Mouse (Mus musculus) embryonic facial prominence, embryonic 15.5 days (tissue): Measurements from ENCODE around the gene Atp6v1e1. TPM values are rescaled to one million over a fixed set of nuclear protein-coding genes. Genes with fewer than 3 reads are reported as not detected.

Experiments used
- ATAC-seq: fragments of 200-750 bp; cut with Nextera tagmentation; 2 replicates; pipeline ENCODE4 v1.8.0; 2017; ENCODE audit warnings: low read depth, moderate TSS enrichment; ENCODE audit not compliant: insufficient number of reproducible peaks, low FRiP score, low TSS enrichment
- H3K27ac ChIP-seq: fragments of 300-500 bp; sonication (generic); replicated peaks from 2 replicates; pipeline ENCODE4 v1.5.1; 2015; ENCODE audit warnings: mild to moderate bottlenecking, inconsistent platforms
- H3K27me3 ChIP-seq: fragments of 300-500 bp; sonication (generic); 2 replicates; pipeline ENCODE4 v1.6.1; 2015; ENCODE audit warnings: inconsistent platforms
- H3K36me3 ChIP-seq: fragments of 300-500 bp; sonication (generic); 2 replicates; pipeline ENCODE4 v1.6.1; 2015; ENCODE audit warnings: mild to moderate bottlenecking, inconsistent platforms
- H3K4me1 ChIP-seq: fragments of 300-500 bp; sonication (generic); 2 replicates; pipeline ENCODE4 v1.6.1; 2015; ENCODE audit warnings: inconsistent platforms
- H3K4me2 ChIP-seq: fragments of 300-500 bp; sonication (generic); replicated peaks from 2 replicates; pipeline ENCODE4 v1.6.1; 2015; ENCODE audit warnings: mild to moderate bottlenecking, inconsistent platforms
- H3K4me3 ChIP-seq: fragments of 300-500 bp; sonication (generic); replicated peaks from 2 replicates; pipeline ENCODE4 v1.5.1; 2015; ENCODE audit warnings: mild to moderate bottlenecking, inconsistent platforms
- H3K9ac ChIP-seq: fragments of 300-500 bp; sonication (generic); 2 replicates; pipeline ENCODE4 v1.6.1; 2015; ENCODE audit warnings: inconsistent platforms
- H3K9me3 ChIP-seq: fragments of 300-500 bp; sonication (generic); replicated peaks from 2 replicates; pipeline ENCODE4 v1.6.1; 2016; ENCODE audit warnings: inconsistent platforms
- WGBS: fragments of 180-500 bp; shearing (Covaris S2); methylation state at CpG from one replicate; pipeline ENCODE4 v1.1.7; 2015; 5-methylcytosine and 5-hydroxymethylcytosine counted together
- microRNA-seq: library from miRNA; unstranded; fragments of <30 nt; microRNA quantifications from one replicate; pipeline ENCODE4, GENCODE M21; 2016; ENCODE audit warnings: borderline number of aligned reads
- polyA plus RNA-seq: library from polyadenylated mRNA; unstranded; fragments of >200 nt; fragmentation: Nextera tagmentation; extraction: Ambion mirVana; gene quantifications from 2 replicates; pipeline ENCODE4 v1.2.1, GENCODE M21; 2015

Gene Atp6v1e1
- polyA plus RNA-seq, 1 experiment from 2014 or later: 143 TPM

DNA sequence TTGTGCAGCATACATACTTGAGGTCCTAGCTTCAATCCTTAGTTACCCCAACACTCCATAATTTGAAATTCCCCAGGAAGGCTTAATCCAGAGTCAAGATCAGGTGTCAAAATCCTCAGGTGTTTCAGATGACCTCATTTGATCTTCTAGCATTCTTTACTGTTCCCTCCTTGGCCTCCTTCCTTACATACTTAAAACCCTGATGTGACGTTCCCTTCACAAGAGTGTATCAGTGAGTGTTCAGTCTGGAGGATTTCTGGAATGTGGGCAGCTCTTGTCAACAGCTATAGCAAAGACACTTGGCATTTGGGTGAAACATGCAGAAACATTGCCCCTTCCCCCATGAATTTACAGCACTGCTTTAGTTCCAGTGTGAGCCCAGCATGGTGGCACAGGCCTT is 52.6 kb downstream of the Atp6v1e1 start:
- no peak for ATAC-seq
- no peaks in the 10 kb centered on the region for H3K9me3 ChIP-seq
- 0 out of 2 replicates have a peak, but pooled peaks cover 3% of the 10 kb centered on the region for H3K4me1 ChIP-seq
- H3K27ac ChIP-seq: no peak overlapping the region
- H3K4me2 ChIP-seq: no peak overlapping the region
- 75% methylated on average over 1 of the region's 1 CpGs for WGBS
- no peaks in the 10 kb centered on the region for H3K27me3 ChIP-seq
- peaks cover 3% of the 10 kb centered on the region; the same call in 1 of the 2 replicates for H3K36me3 ChIP-seq
- no peak overlapping the region for H3K4me3 ChIP-seq
- H3K9ac ChIP-seq: no peak overlapping the region

DNA sequence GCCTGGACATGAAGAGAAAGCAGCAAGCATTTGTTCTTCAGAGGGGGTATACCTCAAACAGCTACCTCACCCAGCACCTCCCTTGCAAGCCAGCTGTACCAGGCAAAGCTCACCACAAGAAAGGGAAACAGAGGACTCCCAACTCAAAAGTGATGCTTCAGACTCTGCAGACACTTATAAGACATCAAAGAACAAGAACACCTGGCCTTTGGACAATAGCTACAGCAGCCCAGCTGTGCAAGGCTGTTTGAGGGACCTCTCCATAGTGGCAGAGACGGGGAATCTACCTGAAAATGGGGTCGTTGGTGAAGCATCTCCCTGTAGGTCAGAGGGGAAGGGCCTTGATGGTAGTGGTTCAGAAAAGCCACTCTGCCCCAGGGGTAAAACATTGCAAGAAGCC is 61.4 kb downstream of the Atp6v1e1 start:
- 91% methylated on average over 2 of the region's 2 CpGs for WGBS
- H3K4me1 ChIP-seq: no peaks in the 10 kb centered on the region

DNA sequence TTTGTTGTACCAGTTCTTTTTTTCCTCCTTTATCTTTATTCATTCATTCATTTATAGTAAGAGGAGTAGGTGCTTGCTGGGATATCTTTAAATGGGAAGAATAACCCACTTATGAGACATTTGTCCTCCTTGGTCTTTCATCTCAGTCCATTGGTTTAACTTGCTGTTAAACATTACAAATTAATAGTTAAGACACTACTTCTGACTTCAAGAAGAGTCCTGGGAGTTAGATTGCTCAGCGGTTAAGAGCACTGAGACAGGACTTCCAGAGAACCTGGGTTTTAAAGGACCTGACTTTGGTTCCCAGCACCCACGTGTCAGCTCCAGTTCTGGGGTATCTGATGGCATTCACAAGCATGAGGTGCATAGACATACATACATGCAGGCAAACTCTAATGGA is 76.2 kb downstream of the Atp6v1e1 start:
- Histone ChIP-seq H3K4me2 (no peak overlapping the region), H3K4me3 (no peak overlapping the region), H3K27me3 (no peaks in the 10 kb centered on the region), H3K4me1 (no peaks in the 10 kb centered on the region), H3K36me3 (no peaks in the 10 kb centered on the region), H3K9me3 (no peaks in the 10 kb centered on the region), H3K9ac (no peak overlapping the region), H3K27ac (no peak overlapping the region)
- no peak for ATAC-seq
- 93% methylated on average over 2 of the region's 2 CpGs for WGBS

More for the DNA sequence above, 61.4 kb downstream of the Atp6v1e1 start:
- Histone ChIP-seq H3K9ac (no peak overlapping the region), H3K27me3 (no peaks in the 10 kb centered on the region), H3K4me2 (no peak overlapping the region), H3K9me3 (no peaks in the 10 kb centered on the region), H3K4me3 (no peak overlapping the region), H3K36me3 (peaks cover 17% of the 10 kb centered on the region; the same call in 1 of the 2 replicates), H3K27ac (no peak overlapping the region)
- ATAC-seq: no peak

Small RNAs within 50 kb of the gene (microRNA-seq; reads per million reads assigned to microRNA genes)
- gene Gm25193: not detected

Other genes starting within 250 kb of the Atp6v1e1 start
- 2.9 and 3.4 TPM in 2 replicates for gene Cecr2, start 156.4 kb downstream of the Atp6v1e1 start, polyA plus RNA-seq
- 0.73 and 0.89 TPM in 2 replicates for gene Slc25a18, start 49.2 kb downstream of the Atp6v1e1 start, polyA plus RNA-seq
- 27.0 and 30.2 TPM in 2 replicates for gene Bcl2l13, start 13.4 kb upstream of the Atp6v1e1 start, polyA plus RNA-seq
- 14.1 and 16.7 TPM in 2 replicates for gene Bid, start 94.1 kb upstream of the Atp6v1e1 start, polyA plus RNA-seq